Mouse (Mus musculus) intestine, embryonic 16.5 days (tissue): ENCODE results near the gene Iqcj. TPM values are rescaled to one million over a fixed set of nuclear protein-coding genes. Genes with fewer than 3 reads are reported as not detected.

Experiments used
- ATAC-seq: fragments of 200-750 bp; cut with Nextera tagmentation; 2 replicates; pipeline ENCODE4 v1.8.0; 2017; ENCODE audit warnings: moderate TSS enrichment, moderate library complexity
- H3K27ac ChIP-seq: fragments of 300-500 bp; sonication (generic); 2 replicates; pipeline ENCODE4 v1.5.1; 2014; ENCODE audit warnings: mild to moderate bottlenecking, low read length
- H3K27me3 ChIP-seq: fragments of 300-500 bp; sonication (generic); replicated peaks from 2 replicates; pipeline ENCODE4 v1.6.1; 2014; ENCODE audit warnings: low read length, control low read depth, mixed read lengths; ENCODE audit not compliant: control insufficient read depth, insufficient read depth
- H3K36me3 ChIP-seq: fragments of 300-500 bp; sonication (generic); 2 replicates; pipeline ENCODE4 v1.6.1; 2014; ENCODE audit warnings: low read length, control low read depth; ENCODE audit not compliant: control insufficient read depth, insufficient read depth
- H3K4me1 ChIP-seq: fragments of 300-500 bp; sonication (generic); 2 replicates; pipeline ENCODE4 v1.6.1; 2014; ENCODE audit warnings: low read length, control low read depth, mixed read lengths; ENCODE audit not compliant: control insufficient read depth, insufficient read depth
- H3K4me2 ChIP-seq: fragments of 300-500 bp; sonication (generic); 2 replicates; pipeline ENCODE4 v1.6.1; 2014; ENCODE audit warnings: low read depth, low read length, control low read depth
- H3K4me3 ChIP-seq: fragments of 300-500 bp; sonication (generic); 2 replicates; pipeline ENCODE4 v1.5.1; 2014; ENCODE audit warnings: mild to moderate bottlenecking, low read length
- H3K9ac ChIP-seq: fragments of 300-500 bp; sonication (generic); 2 replicates; pipeline ENCODE4 v1.6.1; 2014; ENCODE audit warnings: low read depth, low read length
- H3K9me3 ChIP-seq: fragments of 300-500 bp; sonication (generic); 2 replicates; pipeline ENCODE4 v1.6.1; 2016; ENCODE audit warnings: low read length, control low read depth; ENCODE audit not compliant: control insufficient read depth
- WGBS: fragments of 180-500 bp; shearing (Covaris S2); extraction: QIAGEN DNeasy Blood & Tissue Kit; methylation state at CpG from one replicate; pipeline ENCODE4 v1.1.7; 2014; 5-methylcytosine and 5-hydroxymethylcytosine counted together
- polyA plus RNA-seq: library from polyadenylated mRNA; unstranded; fragments of >200 nt; fragmentation: Nextera tagmentation; extraction: Ambion mirVana; gene quantifications from 2 replicates; pipeline ENCODE4 v1.2.1, GENCODE M21; 2015

The Iqcj gene
- polyA plus RNA-seq, 1 experiment from 2014 or later, result 0.18 TPM

GRCm38 (mm10) chr3:67931914-67932313 lies 39.9 kb downstream of the Iqcj start:
- H3K36me3 ChIP-seq, result no peaks in the 10 kb centered on the region
- H3K9ac ChIP-seq, result no peak overlapping the region
- H3K27ac ChIP-seq, result no peak overlapping the region
- H3K4me1 ChIP-seq, result no peaks in the 10 kb centered on the region
- no peak overlapping the region for H3K4me3 ChIP-seq
- H3K27me3 ChIP-seq, result no peaks in the 10 kb centered on the region
- no peaks in the 10 kb centered on the region for H3K9me3 ChIP-seq
- ATAC-seq, result no peak
- H3K4me2 ChIP-seq, result no peak overlapping the region
- 70% methylated on average over 3 of the region's 3 CpGs for whole genome bisulfite sequencing

DNA sequence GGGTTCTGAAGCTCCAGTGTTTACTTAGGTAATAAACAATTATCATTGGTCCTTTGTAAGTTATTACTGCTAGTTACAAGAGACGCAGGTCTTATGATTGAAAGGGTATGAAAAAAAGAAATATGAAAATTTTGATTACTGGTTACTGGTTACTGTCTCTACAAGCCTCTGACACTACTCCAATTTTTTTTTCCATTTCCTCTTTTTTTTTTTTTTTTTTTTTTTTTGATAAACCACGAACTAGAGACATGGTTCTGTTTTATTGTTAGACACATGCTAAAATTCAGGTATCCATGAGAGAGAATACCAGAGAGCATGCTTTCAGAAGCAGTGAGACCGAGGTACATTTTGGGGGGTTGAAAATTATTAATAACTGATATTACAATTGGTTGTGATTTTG lies 43.8 kb downstream of the Iqcj start:
- H3K36me3 ChIP-seq, result no peaks in the 10 kb centered on the region
- ATAC-seq, result no peak
- no peak overlapping the region for H3K4me2 ChIP-seq
- H3K9me3 ChIP-seq, result no peaks in the 10 kb centered on the region
- no peak overlapping the region for H3K27ac ChIP-seq
- H3K9ac ChIP-seq, result no peak overlapping the region
- H3K4me1 ChIP-seq, result no peaks in the 10 kb centered on the region
- H3K4me3 ChIP-seq, result no peak overlapping the region
- WGBS, result 65% methylated on average over 3 of the region's 3 CpGs
- no peaks in the 10 kb centered on the region for H3K27me3 ChIP-seq

DNA sequence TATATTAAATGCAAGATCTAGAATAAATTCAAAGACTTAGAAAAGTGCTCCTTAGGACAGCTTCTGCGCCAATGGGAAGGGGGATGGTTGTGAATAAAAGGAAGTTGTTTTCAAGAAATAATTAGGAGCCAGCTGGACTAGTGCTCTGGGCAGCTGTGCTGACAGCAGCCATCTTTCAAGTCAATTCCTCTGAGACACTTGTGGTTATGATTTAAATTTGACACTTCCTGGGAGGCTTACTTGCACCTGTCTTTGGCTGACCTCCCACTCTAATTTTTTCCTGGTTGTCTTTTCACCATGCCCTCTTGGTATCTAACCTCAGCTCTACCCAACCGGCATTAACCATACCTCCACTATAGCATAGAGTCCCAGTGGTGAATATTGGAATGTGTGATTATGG lies 55.0 kb downstream of the Iqcj start:
- H3K27ac ChIP-seq, result no peak overlapping the region
- H3K36me3 ChIP-seq, result no peaks in the 10 kb centered on the region
- 79% methylated on average over 2 of the region's 2 CpGs for WGBS
- no peaks in the 10 kb centered on the region for H3K4me1 ChIP-seq
- H3K9ac ChIP-seq, result no peak overlapping the region
- ATAC-seq, result no peak
- H3K27me3 ChIP-seq, result no peaks in the 10 kb centered on the region
- no peak overlapping the region for H3K4me2 ChIP-seq
- no peaks in the 10 kb centered on the region for H3K9me3 ChIP-seq
- no peak overlapping the region for H3K4me3 ChIP-seq

DNA sequence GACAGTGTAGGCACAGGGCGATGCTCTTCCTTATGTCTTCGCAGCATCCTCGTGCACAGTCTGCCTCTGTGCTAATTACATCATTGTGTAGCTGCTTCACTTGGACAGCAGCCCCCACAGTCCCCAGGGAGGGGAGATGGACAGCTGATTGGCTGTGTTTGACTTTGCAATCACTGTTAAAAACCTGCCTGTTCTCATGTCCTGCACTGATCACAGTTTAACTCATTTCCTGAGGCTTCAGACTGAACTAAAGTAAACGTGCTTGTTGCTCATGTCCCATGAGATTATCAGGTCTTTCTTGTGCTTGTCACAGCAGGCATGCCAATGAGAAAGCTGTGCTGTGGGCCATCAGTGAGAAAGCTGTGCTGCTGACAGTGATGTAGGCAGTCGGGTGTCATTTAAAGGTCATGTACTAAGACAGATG lies 60.5 kb downstream of the Iqcj start:
- H3K4me2 ChIP-seq, result no peak overlapping the region
- H3K27ac ChIP-seq, result no peak overlapping the region
- no peaks in the 10 kb centered on the region for H3K9me3 ChIP-seq
- no peaks in the 10 kb centered on the region for H3K4me1 ChIP-seq
- no peak overlapping the region for H3K4me3 ChIP-seq
- H3K9ac ChIP-seq, result no peak overlapping the region
- ATAC-seq, result no peak
- H3K36me3 ChIP-seq, result no peaks in the 10 kb centered on the region
- WGBS, result 51% methylated on average over 5 of the region's 5 CpGs
- no peaks in the 10 kb centered on the region for H3K27me3 ChIP-seq

GRCm38 (mm10) chr3:67954459-67955065 lies 62.5 kb downstream of the Iqcj start:
- no peak overlapping the region for H3K9ac ChIP-seq
- no peak overlapping the region for H3K27ac ChIP-seq
- 44% methylated on average over 5 of the region's 5 CpGs for WGBS
- no peaks in the 10 kb centered on the region for H3K27me3 ChIP-seq
- H3K36me3 ChIP-seq, result no peaks in the 10 kb centered on the region
- no peaks in the 10 kb centered on the region for H3K9me3 ChIP-seq
- H3K4me1 ChIP-seq, result no peaks in the 10 kb centered on the region
- no peak overlapping the region for H3K4me3 ChIP-seq
- no peak for ATAC-seq
- no peak overlapping the region for H3K4me2 ChIP-seq

DNA sequence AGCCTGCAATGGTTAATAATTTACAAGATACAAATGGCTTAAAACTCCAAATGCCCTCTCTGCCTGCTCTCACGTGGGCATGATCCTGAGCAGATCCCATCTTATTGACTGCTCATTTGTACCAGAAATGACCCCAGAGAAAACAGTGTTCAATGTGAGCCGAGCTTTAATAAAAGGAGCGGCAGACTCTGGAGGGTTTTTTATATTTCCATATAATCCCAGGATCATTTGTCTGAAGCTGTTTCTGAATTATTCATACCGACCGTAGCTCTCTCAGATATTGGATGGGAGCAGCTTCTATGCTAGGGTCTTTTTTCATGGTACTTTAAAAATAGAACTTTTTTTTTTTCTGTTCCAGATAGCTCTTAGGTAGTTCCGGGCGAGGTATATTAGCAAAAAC lies 67.7 kb downstream of the Iqcj start:
- Histone ChIP-seq H3K4me2 (no peak overlapping the region), H3K4me1 (no peaks in the 10 kb centered on the region), H3K27me3 (no peaks in the 10 kb centered on the region), H3K27ac (no peak overlapping the region), H3K36me3 (no peaks in the 10 kb centered on the region), H3K9me3 (no peaks in the 10 kb centered on the region), H3K4me3 (no peak overlapping the region), H3K9ac (no peak overlapping the region)
- no peak for ATAC-seq
- 49% methylated on average over 7 of the region's 7 CpGs for WGBS

GRCm38 (mm10) chr3:67960133-67960532 lies 68.1 kb downstream of the Iqcj start:
- 39% methylated on average over 3 of the region's 3 CpGs for WGBS

DNA sequence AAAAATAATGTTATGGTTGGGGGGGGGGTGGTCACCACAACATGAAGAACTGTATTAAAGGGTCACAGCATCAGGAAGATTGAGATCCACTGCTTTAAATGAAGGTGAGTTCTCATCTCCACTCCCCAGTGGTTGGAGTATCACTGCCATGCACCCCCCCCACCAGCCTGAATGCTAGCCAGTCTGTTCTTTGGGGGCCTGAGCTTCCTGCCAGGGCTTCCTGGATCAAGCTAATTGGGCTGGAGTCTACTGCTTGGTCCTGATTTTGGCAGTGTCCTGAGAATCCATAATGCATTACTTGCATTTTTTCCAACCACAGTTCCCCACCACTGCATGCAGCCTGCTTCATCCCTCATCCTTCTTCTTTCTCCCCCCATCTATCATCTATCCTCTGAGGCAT lies 68.7 kb downstream of the Iqcj start:
- Histone ChIP-seq H3K4me1 (no peaks in the 10 kb centered on the region), H3K4me2 (no peak overlapping the region), H3K27me3 (no peaks in the 10 kb centered on the region), H3K27ac (no peak overlapping the region), H3K4me3 (no peak overlapping the region), H3K9me3 (no peaks in the 10 kb centered on the region), H3K9ac (no peak overlapping the region), H3K36me3 (no peaks in the 10 kb centered on the region)
- no peak for ATAC-seq

More at GRCm38 (mm10) chr3:67960133-67960532, 68.1 kb downstream of the Iqcj start:
- H3K36me3 ChIP-seq, result no peaks in the 10 kb centered on the region
- H3K9me3 ChIP-seq, result no peaks in the 10 kb centered on the region
- H3K4me3 ChIP-seq, result no peak overlapping the region
- H3K9ac ChIP-seq, result no peak overlapping the region
- no peaks in the 10 kb centered on the region for H3K27me3 ChIP-seq
- H3K4me1 ChIP-seq, result no peaks in the 10 kb centered on the region
- no peak overlapping the region for H3K4me2 ChIP-seq
- ATAC-seq, result no peak
- no peak overlapping the region for H3K27ac ChIP-seq

GRCm38 (mm10) chr3:67961934-67962639 lies 70.1 kb downstream of the Iqcj start:
- Histone ChIP-seq H3K4me2 (no peak overlapping the region), H3K36me3 (no peaks in the 10 kb centered on the region), H3K27me3 (no peaks in the 10 kb centered on the region), H3K9ac (no peak overlapping the region), H3K9me3 (no peaks in the 10 kb centered on the region), H3K27ac (no peak overlapping the region), H3K4me3 (no peak overlapping the region), H3K4me1 (no peaks in the 10 kb centered on the region)
- WGBS, result 87% methylated on average over 6 of the region's 6 CpGs
- no peak for ATAC-seq
